Mouse (Mus musculus) regulatory T cell (primary cell): Measurements from ENCODE around the gene Crx.
"Not testable (repeated sequence)": the region's sequence is repeated elsewhere in the genome, so short reads cannot be mapped to it uniquely, and the experiment has no call there.

Source experiments
- in situ Hi-C: fragments of 300-600 bp; cut with MboI, MseI; formaldehyde crosslinking; loops from one replicate; pipeline ENCODE4 v1.15.1; 2025; ENCODE audit warnings: high pct_unique_total_duplicates

Gene Crx

GRCm38 (mm10) chr7:15879756-15880155 is at the start of gene Crx:
Crx (minus strand) TSS chr7:15879968.
- in situ Hi-C loops, result loop anchor here (25.0 kb wide), 1 partner anchor 642 kb away; no protein-coding TSS in a partner anchor

GRCm38 (mm10) chr7:15922220-15922773 is 42.5 kb upstream of the Crx start, which contains the start of gene Selenow:
Selenow (minus strand) TSS chr7:15922402.
- in situ Hi-C loops, result no loop called here

- in situ Hi-C loops, result no loop called here
Observed at GRCm38 (mm10) chr7:15921796-15922195, 42.0 kb upstream of the Crx start.

- in situ Hi-C loops, result no loop called here
Observed at GRCm38 (mm10) chr7:15920645-15921190, 41.0 kb upstream of the Crx start.

GRCm38 (mm10) chr7:15919947-15920346 is 40.2 kb upstream of the Crx start:
- in situ Hi-C loops, result no loop called here

- in situ Hi-C loops, result no loop called here
Observed at GRCm38 (mm10) chr7:15918371-15918770, 38.6 kb upstream of the Crx start.

GRCm38 (mm10) chr7:15916996-15917395 is 37.2 kb upstream of the Crx start:
- in situ Hi-C loops, result no loop called here

- in situ Hi-C loops, result no loop called here
Observed at GRCm38 (mm10) chr7:15916134-15916723, 36.5 kb upstream of the Crx start.

GRCm38 (mm10) chr7:15915695-15916094 is 35.9 kb upstream of the Crx start:
- in situ Hi-C loops, result not testable (repeated sequence)

- in situ Hi-C loops, result no loop called here
Observed at GRCm38 (mm10) chr7:15914751-15915150, 35.0 kb upstream of the Crx start.

- in situ Hi-C loops, result no loop called here
Observed at GRCm38 (mm10) chr7:15914252-15914651, 34.5 kb upstream of the Crx start.

- in situ Hi-C loops, result no loop called here
Observed at GRCm38 (mm10) chr7:15912183-15912582, 32.4 kb upstream of the Crx start.

GRCm38 (mm10) chr7:15910521-15910920 is 30.8 kb upstream of the Crx start:
- in situ Hi-C loops, result no loop called here

GRCm38 (mm10) chr7:15907971-15908590 is 28.3 kb upstream of the Crx start:
- in situ Hi-C loops, result loop anchor here (10.0 kb wide), 1 partner anchor 1167 kb away; the partner anchor contains the start of gene Psg16

GRCm38 (mm10) chr7:15906602-15907001 is 26.8 kb upstream of the Crx start:
- in situ Hi-C loops, result loop anchor here (10.0 kb wide), 1 partner anchor 1168 kb away; the partner anchor contains the start of gene Psg16

GRCm38 (mm10) chr7:15905861-15906260 is 26.1 kb upstream of the Crx start:
- in situ Hi-C loops, result loop anchor here (10.0 kb wide), 1 partner anchor 1169 kb away; the partner anchor contains the start of gene Psg16

- in situ Hi-C loops, result loop anchor here (10.0 kb wide), 1 partner anchor 1173 kb away; the partner anchor contains the start of gene Psg16
Observed at GRCm38 (mm10) chr7:15901366-15902048, 21.7 kb upstream of the Crx start.

GRCm38 (mm10) chr7:15894251-15894650 is 14.5 kb upstream of the Crx start:
- in situ Hi-C loops, result loop anchor here (25.0 kb wide), 1 partner anchor 657 kb away; no protein-coding TSS in a partner anchor

- in situ Hi-C loops, result loop anchor here (25.0 kb wide), 1 partner anchor 647 kb away; no protein-coding TSS in a partner anchor
Observed at GRCm38 (mm10) chr7:15884127-15884526, 4.4 kb upstream of the Crx start.

- in situ Hi-C loops, result loop anchor here (25.0 kb wide), 1 partner anchor 645 kb away; no protein-coding TSS in a partner anchor
Observed at GRCm38 (mm10) chr7:15882317-15882716, 2.5 kb upstream of the Crx start, which contains the start of gene Crxos. Crxos (plus strand) TSS chr7:15882617.

GRCm38 (mm10) chr7:15881831-15882230 is 2.1 kb upstream of the Crx start:
- in situ Hi-C loops, result loop anchor here (25.0 kb wide), 1 partner anchor 645 kb away; no protein-coding TSS in a partner anchor
